Mouse (Mus musculus) bone marrow, adult 2 months (tissue): Measurements from ENCODE around the gene Slc35g3.

Experiments
- CTCF ChIP-seq: fragments of 200-500 bp; IDR thresholded peaks from 2 replicates; pipeline ENCODE4 v1.5.1; 2011; ENCODE audit warnings: low read length, control low read depth; ENCODE audit not compliant: control insufficient read depth, insufficient read depth
- POLR2A ChIP-seq: fragments of 200-500 bp; IDR thresholded peaks from 2 replicates; pipeline ENCODE4 v1.6.1; 2011; ENCODE audit warnings: low read depth, mild to moderate bottlenecking, control low read depth, low read length, borderline replicate concordance; ENCODE audit not compliant: control insufficient read depth

DNA sequence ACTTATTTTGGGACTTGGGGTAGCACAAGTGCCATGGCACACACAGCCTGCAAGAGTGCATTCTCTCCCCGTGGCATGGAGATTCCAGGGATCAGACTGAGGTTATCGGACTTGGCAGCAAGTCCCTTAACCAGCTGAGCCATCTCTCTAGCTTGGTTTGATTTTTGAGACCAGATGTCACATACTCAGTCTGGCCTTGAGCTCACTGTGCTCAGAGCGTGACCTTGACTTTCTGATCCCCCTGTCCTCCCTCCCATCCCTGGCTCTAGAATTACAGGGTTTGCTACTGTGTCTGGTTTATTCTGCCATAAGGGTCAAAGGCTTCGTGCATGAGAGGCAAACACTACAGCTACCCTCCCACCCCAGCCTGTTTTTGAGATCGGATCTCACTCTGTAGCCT lies 27.7 kb upstream of the Slc35g3 start:
- TF ChIP-seq POLR2A (no peak), CTCF (no peak)
